Mouse (Mus musculus): ENCODE data around the gene Lce1i.
"Not testable (repeated sequence)": the region's sequence is repeated elsewhere in the genome, so short reads cannot be mapped to it uniquely, and the experiment has no call there.

Lce1i gene

GRCm38 (mm10) chr3:92778799-92779198, at the start of gene Lce1i:
Gene Lce1i (minus strand): TSS chr3:92778899.
- DNase-seq (ENCODE audit: low spot score in 2 of 2): no peak

GRCm38 (mm10) chr3:92827108-92827507, 48.4 kb upstream of the Lce1i start, which contains the start of gene Kprp:
Gene Kprp (minus strand): TSS chr3:92827247.
- DNase-seq (ENCODE audit: low spot score in 2 of 2): no peak

- no peak for DNase-seq (ENCODE audit: low spot score in 2 of 2)
Measured at GRCm38 (mm10) chr3:92825808-92826207, 47.1 kb upstream of the Lce1i start.

GRCm38 (mm10) chr3:92816036-92816435, 37.3 kb upstream of the Lce1i start:
- not testable (repeated sequence) for DNase-seq (ENCODE audit: low spot score in 2 of 2)

- DNase-seq (ENCODE audit: low spot score in 2 of 2): no peak
Measured at GRCm38 (mm10) chr3:92815581-92815980, 36.9 kb upstream of the Lce1i start.

- no peak for DNase-seq (ENCODE audit: low spot score in 2 of 2)
Measured at GRCm38 (mm10) chr3:92807791-92808190, 29.1 kb upstream of the Lce1i start, which contains the start of gene Lce1k. Gene Lce1k (minus strand): TSS chr3:92807891.

GRCm38 (mm10) chr3:92790414-92790813, 11.7 kb upstream of the Lce1i start, which contains the start of gene Lce1j:
Gene Lce1j (minus strand): TSS chr3:92790514.
- no peak for DNase-seq (ENCODE audit: low spot score in 2 of 2)

GRCm38 (mm10) chr3:92771573-92771972, 7.1 kb downstream of the Lce1i start:
- DNase-seq (ENCODE audit: low spot score in 2 of 2): no peak

GRCm38 (mm10) chr3:92764965-92765364, 13.7 kb downstream of the Lce1i start, which contains the start of gene Lce1h:
Gene Lce1h (minus strand): TSS chr3:92765065.
- DNase-seq (ENCODE audit: low spot score in 2 of 2): no peak

- no peak for DNase-seq (ENCODE audit: low spot score in 2 of 2)
Measured at GRCm38 (mm10) chr3:92753197-92753596, 25.5 kb downstream of the Lce1i start.

- no peak for DNase-seq (ENCODE audit: low spot score in 2 of 2)
Measured at GRCm38 (mm10) chr3:92752238-92752637, 26.5 kb downstream of the Lce1i start, which contains the start of gene Lce1g. Gene Lce1g (minus strand): TSS chr3:92752338.

GRCm38 (mm10) chr3:92738996-92739395, 39.7 kb downstream of the Lce1i start, which contains the start of gene Gm38119:
Gene Gm38119 (minus strand): TSS chr3:92739096.
- no peak for DNase-seq (ENCODE audit: low spot score in 2 of 2)

Measured in spleen, postnatal 10 days (tissue).